Mouse (Mus musculus) retina, postnatal 1 day (tissue): ENCODE results near the gene Ptpn11.
A peak's percentile ranks its signal among the peaks of the same experiment; 100 is the strongest.
"Not testable (repeated sequence)": the region's sequence is repeated elsewhere in the genome, so short reads cannot be mapped to it uniquely, and the experiment has no call there.

Source experiments
- DNase-seq: peaks from one replicate; pipeline ENCODE4 v3.0.0-alpha.2; 2012

The Ptpn11 gene

DNA sequence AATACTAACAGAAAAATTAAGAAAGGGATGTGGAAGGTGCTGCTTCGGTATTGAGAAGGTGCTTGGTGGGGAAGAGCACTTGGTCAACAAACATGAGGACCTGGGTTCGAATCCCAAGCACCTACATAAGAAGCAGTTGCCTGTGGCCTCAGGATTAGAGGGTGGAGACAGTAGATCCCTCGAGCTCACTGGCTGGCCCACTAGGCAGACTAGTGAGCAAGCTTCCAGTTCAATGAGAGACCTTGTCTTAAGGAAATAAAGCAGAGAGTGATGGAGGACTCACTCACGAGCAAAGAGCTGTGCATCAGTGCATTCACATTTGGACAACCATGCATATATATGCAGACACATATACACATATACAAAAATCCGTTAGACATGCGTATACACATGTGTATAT lies 20.9 kb upstream of the Ptpn11 start:
- no peak for DNase-seq

DNA sequence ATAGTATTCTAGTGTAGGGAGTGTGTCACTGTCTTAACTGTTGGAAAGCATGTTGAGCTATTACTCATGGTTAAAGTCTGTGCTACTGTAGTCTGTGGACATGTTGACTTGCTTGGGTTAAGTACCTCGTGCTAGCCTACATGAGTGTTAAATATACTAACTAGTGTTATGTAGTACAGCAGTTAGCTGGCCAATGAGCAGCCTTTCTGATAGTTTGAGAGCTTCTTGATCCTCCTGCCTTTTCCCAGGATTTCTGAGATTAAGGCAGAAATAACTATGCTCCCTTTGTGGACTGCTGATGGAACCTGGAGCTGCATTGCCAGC lies 19.4 kb upstream of the Ptpn11 start:
- DNase-seq, result no peak

DNA sequence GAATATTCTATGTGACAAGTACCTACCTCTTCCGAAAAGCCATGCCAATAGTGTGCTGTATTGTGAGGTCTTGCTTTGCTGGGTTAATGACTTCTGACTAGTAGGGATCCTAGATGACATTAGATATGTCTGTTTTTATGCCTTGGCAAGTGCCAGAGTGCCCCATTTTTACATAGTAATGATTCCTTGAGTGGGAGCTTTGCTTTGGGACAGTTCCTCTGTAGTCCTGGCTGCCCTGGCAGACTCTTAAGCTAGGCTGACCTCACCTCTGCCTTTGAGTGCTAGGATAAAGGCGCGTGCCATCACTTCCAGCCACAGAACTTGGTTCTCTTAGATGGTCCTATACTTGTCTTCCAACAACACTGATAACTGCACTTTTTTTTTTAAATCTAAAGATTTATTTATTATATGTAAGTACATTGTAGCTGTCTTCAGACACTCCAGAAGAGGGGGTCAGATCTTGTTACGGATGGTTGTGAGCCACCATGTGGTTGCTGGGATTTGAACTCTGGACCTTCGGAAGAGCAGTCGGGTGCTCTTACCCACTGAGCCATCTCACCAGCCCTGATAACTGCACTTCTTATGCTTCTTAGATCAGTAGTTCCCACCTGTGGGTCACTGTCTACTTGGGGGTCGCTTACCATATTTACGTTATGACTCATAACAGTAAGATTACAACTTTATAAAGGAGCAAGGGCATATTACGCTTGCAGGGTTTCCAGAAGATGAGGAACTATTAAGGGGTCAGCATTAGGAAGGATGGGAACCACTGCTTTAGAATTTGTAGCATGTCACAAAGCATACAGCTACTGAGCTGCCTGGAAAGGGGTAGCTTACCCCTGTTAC lies 18.8 kb upstream of the Ptpn11 start:
- DNase-seq, result no peak

DNA sequence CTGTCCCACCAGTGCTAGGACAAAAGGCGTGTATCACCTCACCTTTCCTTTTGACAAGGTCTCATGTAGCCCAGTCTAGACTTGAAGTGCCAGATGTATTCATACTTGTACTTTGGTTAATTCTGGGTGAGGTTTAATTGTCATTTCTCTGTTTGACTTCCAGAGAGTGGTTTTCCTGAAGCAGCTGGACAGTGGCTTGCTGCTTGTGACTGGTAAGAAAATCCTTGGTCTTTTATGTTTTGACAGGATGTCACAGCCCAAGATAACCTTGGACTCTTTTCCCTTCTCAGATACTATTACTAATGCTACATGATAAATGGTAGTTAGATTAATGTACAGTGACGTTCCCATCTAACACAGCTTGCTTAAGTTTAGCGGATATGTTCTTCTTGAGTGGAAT lies 15.8 kb upstream of the Ptpn11 start:
- no peak for DNase-seq

DNA sequence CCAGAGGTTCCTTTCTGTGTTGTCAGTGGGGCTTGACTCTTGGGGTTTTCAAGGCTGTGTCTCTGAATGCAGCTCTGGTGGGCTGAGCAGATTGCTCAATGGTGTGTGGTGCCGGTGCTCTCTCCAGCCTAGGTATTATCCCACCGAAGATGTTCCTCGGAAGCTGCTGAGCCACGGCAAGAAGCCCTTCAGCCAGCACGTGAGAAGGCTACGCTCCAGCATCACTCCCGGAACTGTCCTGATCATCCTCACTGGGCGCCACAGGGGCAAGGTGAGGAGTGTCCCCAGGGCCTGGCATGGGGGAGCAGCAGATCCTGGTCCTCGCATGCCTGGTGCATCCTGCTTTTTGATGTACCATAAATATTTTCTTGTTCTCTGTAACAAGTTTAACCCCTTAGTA lies 15.3 kb upstream of the Ptpn11 start:
- no peak for DNase-seq

DNA sequence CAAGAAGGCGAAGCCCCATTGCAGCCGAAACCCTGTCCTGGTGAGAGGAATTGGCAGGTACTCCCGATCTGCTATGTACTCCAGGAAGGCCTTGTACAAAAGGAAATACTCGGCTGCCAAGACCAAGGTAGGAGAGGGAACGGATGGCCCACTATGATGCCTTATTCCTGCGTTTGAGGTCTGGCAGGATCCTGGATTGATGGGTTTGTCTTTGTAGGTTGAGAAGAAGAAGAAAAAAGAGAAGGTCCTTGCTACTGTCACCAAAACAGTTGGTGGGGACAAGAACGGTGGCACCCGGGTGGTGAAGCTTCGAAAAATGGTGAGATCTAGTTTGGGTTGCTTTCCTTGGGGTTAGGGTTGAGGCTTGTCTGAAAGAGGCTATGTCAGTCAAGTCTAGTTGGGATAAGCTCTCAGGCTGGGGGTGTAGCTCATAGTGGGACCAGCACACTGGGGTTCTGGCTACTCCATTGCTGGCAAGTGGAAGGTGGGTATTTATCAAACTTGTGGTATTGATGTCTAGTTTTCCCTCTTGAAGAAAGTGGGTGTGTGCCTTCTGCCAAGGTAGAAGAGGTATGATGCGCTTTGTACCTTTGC lies 14.4 kb upstream of the Ptpn11 start:
- not testable (repeated sequence) for DNase-seq

DNA sequence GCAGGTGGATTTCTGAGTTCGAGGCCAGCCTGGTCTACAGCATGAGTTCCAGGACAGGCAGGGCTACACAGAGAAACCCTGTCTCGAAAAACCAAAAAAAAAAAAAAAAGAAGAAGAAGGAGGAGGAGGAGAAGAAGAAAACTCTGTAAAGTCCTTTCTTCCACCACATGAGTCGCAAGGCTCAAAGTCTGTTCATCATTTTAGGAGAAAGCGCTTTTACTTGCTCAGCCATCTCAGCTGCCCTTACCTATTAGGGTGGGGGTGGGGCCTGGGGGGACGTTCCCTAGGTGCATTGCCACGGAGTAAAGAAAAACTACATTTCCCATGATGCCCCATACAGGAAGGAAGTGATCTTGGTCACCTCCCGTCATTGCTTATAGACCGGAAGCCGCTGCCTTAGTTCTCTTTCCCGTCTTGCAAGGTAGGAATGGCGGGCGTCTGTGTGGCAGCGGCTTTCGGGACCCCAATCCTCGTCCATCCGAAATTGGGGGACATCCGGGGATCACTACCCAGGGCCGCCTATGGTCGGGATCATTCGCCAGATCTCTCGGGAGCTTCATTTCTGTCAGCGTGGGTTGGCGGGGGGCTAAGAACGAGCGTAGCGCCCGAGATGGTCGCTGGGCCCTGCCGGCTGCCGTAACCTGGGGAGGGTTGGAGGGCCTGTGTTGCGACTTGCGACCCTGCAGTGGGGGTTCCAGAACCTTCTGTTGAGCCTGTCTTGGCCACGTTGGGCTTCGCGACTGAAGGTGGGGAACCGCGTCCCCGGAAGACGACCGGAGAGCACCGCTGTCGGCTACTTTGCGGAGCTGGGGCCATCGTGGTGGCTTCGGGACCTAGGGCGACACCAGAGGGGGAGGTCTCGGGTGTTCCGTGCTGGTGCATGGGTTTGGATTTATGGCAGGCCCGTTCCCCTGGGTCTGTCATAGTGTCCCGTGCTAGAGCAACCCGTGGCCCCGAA lies 13.2 kb upstream of the Ptpn11 start, which contains the start of gene Rpl6:
Gene Rpl6 (plus strand): TSS at position 350 of the 958 bp plus-strand sequence.
- peak; percentile 94 for DNase-seq

DNA sequence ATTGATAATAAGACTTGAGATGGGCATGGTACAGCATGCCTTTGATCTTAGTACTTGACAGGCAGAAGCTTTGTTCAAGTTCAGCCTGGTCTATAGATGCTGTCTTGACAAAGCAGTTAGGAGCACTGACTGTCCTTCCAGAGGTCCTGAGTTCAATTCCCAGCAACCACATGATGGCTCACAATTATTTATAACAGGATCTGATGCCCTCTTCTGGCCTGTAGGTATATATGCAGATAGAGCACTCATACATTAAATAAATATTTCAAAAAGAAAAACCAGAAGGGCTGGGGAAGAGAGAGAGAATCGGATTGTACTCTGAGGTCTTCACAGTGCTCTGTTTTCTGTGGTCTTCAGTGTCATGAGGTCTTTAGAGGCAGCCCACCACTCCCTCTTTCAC lies 11.3 kb upstream of the Ptpn11 start:
- DNase-seq, result no peak

DNA sequence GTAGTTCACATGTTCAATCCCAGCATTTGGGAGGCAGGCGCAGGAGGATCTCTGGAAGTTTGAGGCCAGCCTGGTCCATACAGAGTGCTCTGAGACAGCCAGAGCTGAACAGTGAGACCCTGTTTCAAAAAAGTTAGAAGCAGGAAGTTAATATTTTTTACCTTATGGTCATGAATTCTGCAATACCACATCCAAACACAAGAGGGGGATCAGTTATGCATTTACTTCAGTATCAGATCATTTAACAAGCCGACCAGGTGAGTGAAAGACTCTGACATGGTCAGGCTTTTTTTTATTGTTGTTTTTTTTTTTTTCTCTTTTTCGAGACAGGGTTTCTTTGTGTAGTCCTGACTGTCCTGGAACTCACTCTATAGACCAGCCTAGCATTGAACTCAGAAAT lies 10.5 kb upstream of the Ptpn11 start:
- peak; percentile 65 for DNase-seq

DNA sequence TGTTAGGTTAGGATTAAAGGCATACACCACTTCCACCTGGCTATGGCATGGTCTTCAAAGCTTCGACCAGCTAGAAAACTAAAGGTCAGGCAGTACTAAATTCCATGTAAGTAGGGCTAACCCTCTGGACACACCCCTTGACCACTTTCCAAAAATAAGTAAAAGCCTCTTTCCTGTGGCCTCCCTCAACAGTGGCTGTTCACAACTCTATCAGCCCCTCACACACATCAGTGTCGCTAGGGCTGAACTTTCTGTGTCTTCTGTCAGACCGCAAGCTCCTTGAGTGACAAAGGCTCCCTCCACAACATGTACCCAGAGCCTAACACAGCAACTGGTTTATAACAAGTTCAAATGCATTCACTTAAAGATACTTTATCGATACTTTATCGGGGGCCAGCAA lies 7.2 kb upstream of the Ptpn11 start:
- no peak for DNase-seq

DNA sequence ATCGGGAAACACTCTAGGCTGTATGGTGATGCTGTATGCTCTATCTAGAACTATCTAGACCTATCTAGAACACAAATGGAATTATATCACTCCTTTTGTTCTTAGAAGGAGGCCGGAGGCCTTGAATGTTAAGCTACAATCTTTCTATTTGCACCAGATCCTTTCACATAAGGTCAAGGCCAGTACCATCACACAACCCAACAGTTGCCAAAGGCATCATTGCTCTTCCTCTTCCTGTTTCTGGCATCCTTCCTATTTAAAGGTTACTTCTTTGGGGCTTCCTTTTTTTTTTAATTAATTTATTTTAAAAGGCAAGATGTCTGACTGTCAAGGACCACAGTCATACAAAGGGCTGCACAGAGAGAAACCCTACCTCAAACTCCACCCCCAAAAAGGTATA lies 6.1 kb upstream of the Ptpn11 start:
- DNase-seq, result no peak

DNA sequence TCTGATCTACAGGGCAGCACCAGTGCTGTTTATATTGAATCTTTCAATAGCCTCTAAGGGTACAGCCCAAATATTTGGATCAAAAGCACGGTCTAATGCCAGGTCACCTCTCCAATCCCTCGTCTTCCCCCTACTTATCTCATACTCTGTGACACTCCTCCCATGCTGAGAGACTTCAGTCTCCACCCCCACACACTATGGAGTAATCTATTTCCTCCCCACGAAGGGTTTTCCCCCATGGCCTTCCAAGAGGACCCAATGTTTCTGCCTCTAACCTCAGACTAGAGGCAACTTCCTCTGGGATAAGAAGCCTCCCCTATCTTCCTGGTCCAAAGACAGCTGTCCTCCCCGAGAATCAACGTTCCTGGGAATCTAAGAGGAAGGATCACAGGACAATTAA lies 5.6 kb upstream of the Ptpn11 start:
- no peak for DNase-seq

DNA sequence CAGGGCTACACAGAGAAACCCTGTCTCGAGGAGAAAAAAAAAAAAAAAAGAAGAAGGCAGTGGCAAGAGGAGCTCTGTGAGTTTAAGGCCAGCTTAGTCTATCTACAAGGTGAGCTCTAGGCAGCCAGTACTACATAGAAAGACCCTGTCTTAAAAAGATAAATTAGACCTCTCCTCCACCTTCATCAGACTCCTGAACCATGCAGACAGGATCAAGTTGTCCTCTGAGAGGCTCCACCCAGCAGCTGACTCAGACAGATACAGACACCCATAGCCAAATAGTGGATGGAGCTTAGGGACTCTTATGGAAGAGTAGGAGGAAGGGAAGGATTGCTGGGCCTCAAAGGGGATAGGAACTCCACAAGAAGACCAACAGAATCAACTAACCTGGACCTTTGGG lies 3.0 kb upstream of the Ptpn11 start:
- DNase-seq, result no peak

DNA sequence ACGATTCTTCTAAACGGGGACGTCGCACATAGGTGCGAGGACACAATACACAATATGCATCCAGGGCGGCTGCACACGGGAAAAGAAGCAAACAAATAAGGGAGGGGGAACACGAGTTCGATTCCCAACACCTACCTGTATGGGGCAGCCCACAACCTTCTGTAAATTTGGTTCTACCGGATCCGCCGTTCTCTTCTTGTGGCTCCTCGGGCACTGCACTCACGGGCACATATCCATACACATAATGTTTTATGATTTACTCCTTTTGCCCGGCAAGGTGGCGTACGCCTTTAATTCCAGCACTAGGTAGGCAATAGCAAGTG lies 348 bp upstream of the Ptpn11 start:
- DNase-seq, result no peak

DNA sequence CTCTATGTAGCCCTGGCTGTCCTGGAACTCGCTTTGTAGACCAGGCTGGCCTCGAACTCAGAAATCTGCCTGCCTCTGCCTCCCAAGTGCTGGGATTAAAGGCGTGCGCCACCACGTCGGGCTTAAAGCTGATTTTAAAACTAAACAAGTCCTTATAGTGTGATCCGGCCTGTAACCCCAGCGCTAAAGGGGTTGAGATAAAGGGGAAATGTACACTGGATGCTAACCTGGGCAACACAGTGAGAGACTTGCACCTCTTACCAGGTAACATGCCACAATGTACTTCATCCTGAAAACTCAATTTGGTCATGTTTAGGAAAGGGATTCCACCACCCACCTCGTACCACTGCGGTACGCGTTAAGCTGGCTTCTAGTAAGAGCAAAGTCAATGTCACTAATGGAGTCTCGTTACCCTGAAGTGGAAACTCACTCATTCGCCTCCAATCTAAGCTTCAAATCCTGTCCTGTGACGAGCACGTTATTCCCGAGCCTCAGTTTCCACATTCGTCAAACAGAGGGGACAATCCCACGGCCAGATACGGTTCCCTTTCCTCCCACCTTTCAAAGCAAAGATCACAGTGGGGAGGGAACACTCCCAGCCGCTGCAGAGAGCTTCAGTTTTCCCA lies 874 bp downstream of the Ptpn11 start:
- no peak for DNase-seq

DNA sequence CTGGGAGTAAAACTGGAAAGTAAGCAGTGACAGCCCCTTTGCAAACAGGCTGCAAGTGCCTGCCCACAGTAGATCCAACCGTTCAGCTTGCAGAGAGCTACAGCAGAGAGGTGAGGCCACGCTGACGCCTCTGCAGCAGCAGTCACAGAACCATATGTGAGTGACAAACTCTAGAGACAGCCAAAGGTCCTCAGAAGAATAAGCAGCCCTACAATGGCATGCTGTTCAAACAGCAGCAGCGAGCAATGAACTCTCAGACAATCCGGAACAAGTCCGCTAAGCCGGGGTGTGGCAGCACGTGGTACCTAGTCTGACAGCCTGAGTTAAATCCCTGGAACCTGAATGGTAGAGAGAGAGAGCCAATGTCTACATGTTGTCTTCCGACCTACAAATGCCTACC lies 2.0 kb downstream of the Ptpn11 start:
- DNase-seq, result no peak

DNA sequence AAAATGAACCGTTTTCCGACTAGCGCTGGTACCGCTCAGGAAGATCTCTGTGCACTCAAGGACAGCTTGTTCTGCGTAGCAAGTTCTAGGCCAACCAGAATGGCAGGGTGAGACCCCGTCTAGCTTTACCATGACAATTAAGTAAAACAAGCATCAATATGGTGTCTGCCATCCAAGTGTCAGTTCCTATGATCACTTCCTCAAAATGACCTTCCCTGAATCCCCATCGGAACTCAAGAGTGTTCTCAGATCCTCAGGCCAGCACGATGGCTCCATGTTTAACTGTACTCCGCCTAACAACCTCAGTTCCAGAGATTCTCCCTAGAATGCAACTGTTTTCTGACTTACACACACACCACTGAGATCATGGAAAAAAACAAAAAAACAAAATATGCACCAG lies 2.9 kb downstream of the Ptpn11 start:
- DNase-seq, result no peak

DNA sequence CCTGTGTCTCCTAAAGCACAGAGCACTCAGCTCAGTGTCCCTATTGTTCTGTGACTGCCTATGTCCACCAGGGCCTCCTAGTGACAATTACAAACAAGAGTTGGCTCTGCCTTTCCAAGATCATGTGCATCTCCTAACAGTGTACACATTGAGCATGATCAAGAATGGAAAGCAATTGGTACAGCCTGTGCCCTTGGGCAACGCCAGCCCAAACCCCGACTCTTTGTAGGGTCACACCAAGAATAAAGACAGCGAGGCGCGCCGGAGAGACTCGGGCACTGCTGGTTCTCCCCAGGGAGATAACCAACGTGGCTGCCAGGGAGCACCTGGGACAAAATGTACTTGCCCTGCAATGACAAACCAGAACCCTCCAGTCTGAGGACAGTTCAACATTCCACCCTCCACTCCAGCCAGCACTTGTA lies 3.6 kb downstream of the Ptpn11 start:
- no peak for DNase-seq

DNA sequence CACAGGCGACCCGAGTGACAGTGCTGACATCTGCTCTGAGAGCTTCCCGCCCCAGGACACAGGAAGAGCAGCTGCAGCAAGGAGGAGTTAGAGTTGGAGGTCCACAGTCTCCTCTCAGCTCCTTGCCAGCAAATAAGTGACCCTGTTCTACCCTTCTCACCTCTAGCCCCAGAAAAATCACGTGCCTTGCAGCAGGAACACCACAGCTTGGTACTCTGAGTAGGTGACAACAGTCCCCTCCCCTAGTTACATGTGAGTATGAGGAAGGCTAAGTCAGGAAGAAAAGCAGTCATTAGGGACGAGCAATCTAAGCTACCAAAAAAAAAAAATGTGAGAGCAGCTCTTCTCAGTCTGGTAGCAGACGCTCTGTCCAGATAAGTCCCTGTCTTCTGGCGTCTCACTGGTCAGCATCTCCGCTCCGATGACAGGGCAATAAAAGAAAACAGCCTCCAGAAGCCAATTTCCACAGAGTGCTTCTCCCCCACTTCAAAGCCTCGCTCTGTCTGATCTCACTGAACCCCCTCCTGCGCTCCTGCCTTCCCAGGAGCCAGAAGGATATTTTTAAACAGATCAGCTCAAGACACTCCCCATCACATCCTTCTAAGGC lies 6.1 kb downstream of the Ptpn11 start:
- DNase-seq, result peak; percentile 38

DNA sequence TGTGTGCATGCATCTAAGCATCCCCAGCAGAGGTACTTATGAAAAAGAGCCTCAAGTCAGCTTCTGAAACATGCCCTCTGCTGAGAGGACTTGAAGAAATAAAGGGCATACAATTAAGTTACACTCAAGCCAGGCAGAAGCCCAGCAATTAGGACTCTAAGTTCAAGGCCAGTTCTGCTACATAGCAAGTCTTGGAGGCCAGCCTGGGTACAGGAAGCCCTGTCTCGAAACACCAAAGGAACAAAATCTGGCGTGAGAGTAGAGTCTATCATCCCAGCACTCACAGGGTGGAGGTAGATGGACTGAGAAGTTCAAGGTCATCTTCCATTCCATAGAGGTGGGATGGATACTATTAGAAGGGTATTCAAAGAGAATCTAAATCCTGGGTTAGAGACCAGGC lies 6.8 kb downstream of the Ptpn11 start:
- DNase-seq, result no peak

DNA sequence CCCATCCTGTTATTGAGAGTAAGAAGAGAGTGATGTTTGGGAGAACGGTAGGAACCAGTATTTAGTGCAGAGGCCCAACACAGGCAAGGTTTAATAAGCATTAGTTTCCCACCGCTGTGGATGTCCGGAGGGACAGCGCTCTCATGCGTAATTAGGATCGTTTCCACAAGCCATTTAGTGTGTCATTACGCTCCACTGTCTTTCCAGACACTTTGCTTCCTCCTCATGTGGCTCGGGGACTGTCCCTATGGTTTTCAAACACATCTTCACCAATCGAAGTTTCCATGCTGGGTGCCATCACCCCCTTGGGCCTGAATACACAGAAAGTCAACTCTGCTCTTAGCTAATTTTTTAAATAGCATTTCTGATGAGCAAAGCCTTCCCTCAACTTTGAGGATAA lies 7.9 kb downstream of the Ptpn11 start:
- peak; percentile 44 for DNase-seq

DNA sequence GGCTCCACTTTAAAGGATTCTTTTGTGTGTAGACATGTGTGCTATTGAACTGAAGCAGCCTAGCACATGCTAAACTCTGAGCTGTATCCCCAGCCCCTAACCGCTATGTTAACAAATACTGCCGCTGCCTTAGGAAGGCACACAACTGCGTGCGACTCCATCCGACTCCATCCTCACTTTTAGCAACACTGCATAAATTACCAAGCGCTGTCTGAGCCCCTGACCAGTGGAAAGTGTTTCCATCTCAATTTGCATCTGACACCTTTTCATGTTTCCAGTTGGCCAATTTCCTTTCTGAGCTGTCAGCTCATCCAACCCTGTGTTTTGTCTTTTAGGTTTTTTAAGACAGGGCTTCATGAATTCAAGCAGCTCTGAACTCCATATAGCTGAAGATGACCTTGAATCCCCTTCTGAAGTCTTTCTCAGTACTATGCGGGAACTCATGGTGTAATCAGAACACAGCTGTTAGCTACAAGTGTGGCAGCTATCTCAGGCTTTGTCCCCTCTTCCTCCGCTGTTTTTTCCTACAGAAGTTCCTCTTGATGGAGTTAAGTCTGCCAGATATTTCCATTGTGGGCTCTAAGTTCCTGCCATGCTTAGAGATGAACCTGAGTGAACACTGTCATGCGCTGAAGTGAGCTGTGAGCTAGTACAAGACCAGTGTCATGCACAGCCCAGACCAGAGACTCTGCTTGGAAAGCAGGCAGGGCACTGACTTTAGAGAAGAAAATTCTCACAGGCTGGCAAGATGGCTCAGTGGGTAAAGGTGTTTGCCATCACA lies 11.9 kb downstream of the Ptpn11 start:
- no peak for DNase-seq
